Mouse (Mus musculus) lung, embryonic 15.5 days (tissue): ENCODE data around the gene Pcolce. TPM values are rescaled to one million over a fixed set of nuclear protein-coding genes. Genes with fewer than 3 reads are reported as not detected.
A peak's percentile ranks its signal among the peaks of the same experiment; 100 is the strongest.

Experiments used
- ATAC-seq: fragments of 200-750 bp; cut with Nextera tagmentation; 2 replicates; pipeline ENCODE4 v1.8.0; 2017; ENCODE audit warnings: moderate number of reproducible peaks, borderline replicate concordance; ENCODE audit not compliant: low FRiP score, low TSS enrichment; ENCODE audit errors: extremely low read depth
- H3K27ac ChIP-seq: fragments of 300-500 bp; sonication (generic); 2 replicates; pipeline ENCODE4 v1.5.1; 2015; ENCODE audit warnings: moderate library complexity, mild to moderate bottlenecking, inconsistent platforms
- H3K27me3 ChIP-seq: fragments of 300-500 bp; sonication (generic); 2 replicates; pipeline ENCODE4 v1.6.1; 2015; ENCODE audit warnings: inconsistent platforms
- H3K36me3 ChIP-seq: fragments of 300-500 bp; sonication (generic); 2 replicates; pipeline ENCODE4 v1.6.1; 2015; ENCODE audit warnings: inconsistent platforms
- H3K4me1 ChIP-seq: fragments of 300-500 bp; sonication (generic); 2 replicates; pipeline ENCODE4 v1.6.1; 2015; ENCODE audit warnings: inconsistent platforms
- H3K4me2 ChIP-seq: fragments of 300-500 bp; sonication (generic); 2 replicates; pipeline ENCODE4 v1.6.1; 2015; ENCODE audit warnings: inconsistent platforms, mild to moderate bottlenecking, moderate library complexity
- H3K4me3 ChIP-seq: fragments of 300-500 bp; sonication (generic); 2 replicates; pipeline ENCODE4 v1.5.1; 2015; ENCODE audit warnings: mild to moderate bottlenecking, inconsistent platforms
- H3K9ac ChIP-seq: fragments of 300-500 bp; sonication (generic); 2 replicates; pipeline ENCODE4 v1.6.1; 2015; ENCODE audit warnings: inconsistent platforms
- H3K9me3 ChIP-seq: fragments of 300-500 bp; sonication (generic); 2 replicates; pipeline ENCODE4 v1.6.1; 2016; ENCODE audit warnings: inconsistent platforms
- WGBS: fragments of 180-500 bp; shearing (Covaris S2); methylation state at CpG from one replicate; pipeline ENCODE4 v1.1.7; 2015; 5-methylcytosine and 5-hydroxymethylcytosine counted together
- polyA plus RNA-seq: library from polyadenylated mRNA; unstranded; fragments of >200 nt; fragmentation: Nextera tagmentation; extraction: Ambion mirVana; gene quantifications from 2 replicates; pipeline ENCODE4 v1.2.1, GENCODE M21; 2015

Pcolce gene
- 130 TPM in 2 replicates for polyA plus RNA-seq

GRCm38 (mm10) chr5:137613550-137613949 is at the start of gene Pcolce:
TSS of gene Pcolce (minus strand) at chr5:137613784.
- no peak within 1 kb of the TSS for H3K4me2 ChIP-seq
- no peaks in the 10 kb centered on the region for H3K36me3 ChIP-seq
- no peak within 1 kb of the TSS for H3K4me3 ChIP-seq
- H3K9ac ChIP-seq = no peak within 1 kb of the TSS
- no peaks in the 10 kb centered on the region for H3K9me3 ChIP-seq
- ATAC-seq = no peak
- H3K27me3 ChIP-seq = no peaks in the 10 kb centered on the region
- peaks cover 44% of the 10 kb centered on the region for H3K4me1 ChIP-seq
- no peak within 1 kb of the TSS for H3K27ac ChIP-seq
- WGBS = 46% methylated on average over 11 of the region's 11 CpGs

GRCm38 (mm10) chr5:137663057-137663456 is 49.5 kb upstream of the Pcolce start:
- Histone ChIP-seq H3K4me1 (no peaks in the 10 kb centered on the region), H3K4me3 (no peak overlapping the region), H3K4me2 (no peak overlapping the region), H3K9ac (no peak overlapping the region), H3K27ac (no peak overlapping the region), H3K36me3 (peaks cover 37% of the 10 kb centered on the region), H3K27me3 (no peaks in the 10 kb centered on the region), H3K9me3 (no peaks in the 10 kb centered on the region)
- WGBS = 67% methylated on average over 9 of the region's 9 CpGs
- no peak for ATAC-seq

- ATAC-seq = no peak
- no peak overlapping the region for H3K9ac ChIP-seq
- H3K4me2 ChIP-seq = no peak overlapping the region
- no peaks in the 10 kb centered on the region for H3K9me3 ChIP-seq
- H3K4me1 ChIP-seq = peaks cover 4% of the 10 kb centered on the region; the same call in 1 of the 2 replicates
- no peaks in the 10 kb centered on the region for H3K27me3 ChIP-seq
- no peak overlapping the region for H3K27ac ChIP-seq
- WGBS = 74% methylated on average over 6 of the region's 6 CpGs
- H3K36me3 ChIP-seq = peaks cover 27% of the 10 kb centered on the region
- no peak overlapping the region for H3K4me3 ChIP-seq
These were observed 46.6 kb upstream of the Pcolce start for GRCm38 (mm10) chr5:137660064-137660688.

GRCm38 (mm10) chr5:137656977-137657376 is 43.4 kb upstream of the Pcolce start:
- Histone ChIP-seq H3K36me3 (peaks cover 19% of the 10 kb centered on the region), H3K9me3 (no peaks in the 10 kb centered on the region), H3K4me1 (peaks cover 4% of the 10 kb centered on the region; the same call in 1 of the 2 replicates), H3K27me3 (no peaks in the 10 kb centered on the region), H3K27ac (no peak overlapping the region), H3K9ac (no peak overlapping the region), H3K4me2 (no peak overlapping the region), H3K4me3 (no peak overlapping the region)
- peak; percentile 53; the same call in 1 of the 2 replicates for ATAC-seq
- 20% methylated on average over 6 of the region's 6 CpGs for WGBS

- Histone ChIP-seq H3K4me1 (peaks cover 13% of the 10 kb centered on the region), H3K36me3 (peaks cover 13% of the 10 kb centered on the region), H3K4me3 (no peak overlapping the region), H3K4me2 (no peak overlapping the region), H3K27me3 (no peaks in the 10 kb centered on the region), H3K27ac (no peak overlapping the region), H3K9me3 (no peaks in the 10 kb centered on the region), H3K9ac (no peak overlapping the region)
- no peak for ATAC-seq
- 74% methylated on average over 7 of the region's 7 CpGs for whole genome bisulfite sequencing
These were observed 41.2 kb upstream of the Pcolce start for GRCm38 (mm10) chr5:137654746-137655145.

- peaks cover 18% of the 10 kb centered on the region for H3K4me1 ChIP-seq
- WGBS = 92% methylated on average over 10 of the region's 10 CpGs
- H3K9ac ChIP-seq = no peak overlapping the region
- no peaks in the 10 kb centered on the region for H3K27me3 ChIP-seq
- no peak for ATAC-seq
- H3K36me3 ChIP-seq = peaks cover 8% of the 10 kb centered on the region
- H3K4me2 ChIP-seq = no peak overlapping the region
- H3K9me3 ChIP-seq = no peaks in the 10 kb centered on the region
- no peak overlapping the region for H3K4me3 ChIP-seq
- H3K27ac ChIP-seq = no peak overlapping the region
These were observed 39.8 kb upstream of the Pcolce start for GRCm38 (mm10) chr5:137653366-137653765.

- Histone ChIP-seq H3K27me3 (no peaks in the 10 kb centered on the region), H3K4me1 (peaks cover 21% of the 10 kb centered on the region), H3K27ac (no peak overlapping the region), H3K36me3 (peaks cover 5% of the 10 kb centered on the region), H3K4me2 (no peak overlapping the region), H3K9me3 (no peaks in the 10 kb centered on the region), H3K4me3 (no peak overlapping the region), H3K9ac (no peak overlapping the region)
- WGBS = 11% methylated on average over 3 of the region's 3 CpGs
- no peak for ATAC-seq
These were observed 38.9 kb upstream of the Pcolce start for GRCm38 (mm10) chr5:137652474-137652873.

- Histone ChIP-seq H3K27me3 (peaks cover 16% of the 10 kb centered on the region), H3K4me2 (peak overlapping the region; percentile 39; the same call in 1 of the 2 replicates), H3K27ac (no peak overlapping the region), H3K9ac (no peak overlapping the region), H3K36me3 (peaks cover 2% of the 10 kb centered on the region), H3K9me3 (no peaks in the 10 kb centered on the region), H3K4me1 (peaks cover 21% of the 10 kb centered on the region), H3K4me3 (no peak overlapping the region)
- 12% methylated on average over 18 of the region's 18 CpGs for WGBS
- no peak; the same call in 1 of the 2 replicates for ATAC-seq
These were observed 36.3 kb upstream of the Pcolce start for GRCm38 (mm10) chr5:137649669-137650571.

GRCm38 (mm10) chr5:137649251-137649650 is 35.7 kb upstream of the Pcolce start:
- no peak for ATAC-seq
- H3K27me3 ChIP-seq = peaks cover 23% of the 10 kb centered on the region
- no peak overlapping the region for H3K27ac ChIP-seq
- H3K9me3 ChIP-seq = no peaks in the 10 kb centered on the region
- no peak overlapping the region for H3K4me3 ChIP-seq
- H3K4me2 ChIP-seq = no peak overlapping the region
- H3K9ac ChIP-seq = no peak overlapping the region
- no peaks in the 10 kb centered on the region; the same call in 1 of the 2 replicates for H3K36me3 ChIP-seq
- WGBS = 33% methylated on average over 4 of the region's 4 CpGs
- H3K4me1 ChIP-seq = peaks cover 22% of the 10 kb centered on the region

- H3K27ac ChIP-seq = no peak overlapping the region
- peaks cover 22% of the 10 kb centered on the region for H3K4me1 ChIP-seq
- H3K4me2 ChIP-seq = no peak overlapping the region
- WGBS = 41% methylated on average over 9 of the region's 9 CpGs
- H3K27me3 ChIP-seq = peaks cover 27% of the 10 kb centered on the region
- H3K9me3 ChIP-seq = no peaks in the 10 kb centered on the region
- no peaks in the 10 kb centered on the region for H3K36me3 ChIP-seq
- H3K9ac ChIP-seq = no peak overlapping the region
- ATAC-seq = no peak
- H3K4me3 ChIP-seq = no peak overlapping the region
These were observed 34.4 kb upstream of the Pcolce start for GRCm38 (mm10) chr5:137647827-137648601.

GRCm38 (mm10) chr5:137645652-137646091 is 32.1 kb upstream of the Pcolce start, which contains the start of gene Irs3:
TSS of gene Irs3 (minus strand) at chr5:137645714.
- H3K36me3 ChIP-seq = peaks cover 19% of the 10 kb centered on the region
- WGBS = 22% methylated on average over 11 of the region's 11 CpGs
- H3K9ac ChIP-seq = no peak within 1 kb of the TSS
- peaks cover 22% of the 10 kb centered on the region for H3K4me1 ChIP-seq
- no peaks in the 10 kb centered on the region for H3K9me3 ChIP-seq
- H3K27ac ChIP-seq = no peak within 1 kb of the TSS
- H3K27me3 ChIP-seq = peaks cover 27% of the 10 kb centered on the region
- peak within 1 kb of the TSS; percentile 50 for H3K4me2 ChIP-seq
- peak within 1 kb of the TSS; percentile 32 for H3K4me3 ChIP-seq
- no peak for ATAC-seq
